Mouse (Mus musculus): Measurements from ENCODE around the gene Cacnb3. TPM values are rescaled to one million over a fixed set of nuclear protein-coding genes. Genes with fewer than 3 reads are reported as not detected.

Gene Cacnb3
- polyA plus RNA-seq (2012; rRNA removed; ENCODE audit: low replicate concordance), result 22.9 and 29.1 TPM in 2 replicates

DNA sequence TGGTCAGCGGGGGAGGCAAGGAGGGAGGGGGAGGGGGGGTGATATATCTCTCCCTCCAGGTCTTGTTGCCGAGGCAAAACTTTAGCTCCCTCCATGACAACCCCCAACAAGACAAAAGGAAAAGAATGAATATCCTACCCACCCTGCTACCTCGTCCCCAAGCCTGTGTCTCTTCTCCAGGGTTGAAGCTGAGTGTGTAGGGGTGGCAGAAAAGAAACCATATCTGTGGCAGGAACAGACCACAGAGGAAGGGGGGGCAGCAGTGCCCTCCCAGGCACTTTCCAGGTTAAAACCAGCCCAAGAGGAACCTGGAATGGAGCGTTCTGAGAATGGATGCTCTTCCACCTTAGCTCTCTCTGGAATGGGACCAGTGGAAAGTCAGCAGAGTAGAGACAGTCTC lies at the start of gene Cacnb3:
TSS of gene Cacnb3 (plus strand) at position 301 of the 400 bp plus-strand sequence.

DNA sequence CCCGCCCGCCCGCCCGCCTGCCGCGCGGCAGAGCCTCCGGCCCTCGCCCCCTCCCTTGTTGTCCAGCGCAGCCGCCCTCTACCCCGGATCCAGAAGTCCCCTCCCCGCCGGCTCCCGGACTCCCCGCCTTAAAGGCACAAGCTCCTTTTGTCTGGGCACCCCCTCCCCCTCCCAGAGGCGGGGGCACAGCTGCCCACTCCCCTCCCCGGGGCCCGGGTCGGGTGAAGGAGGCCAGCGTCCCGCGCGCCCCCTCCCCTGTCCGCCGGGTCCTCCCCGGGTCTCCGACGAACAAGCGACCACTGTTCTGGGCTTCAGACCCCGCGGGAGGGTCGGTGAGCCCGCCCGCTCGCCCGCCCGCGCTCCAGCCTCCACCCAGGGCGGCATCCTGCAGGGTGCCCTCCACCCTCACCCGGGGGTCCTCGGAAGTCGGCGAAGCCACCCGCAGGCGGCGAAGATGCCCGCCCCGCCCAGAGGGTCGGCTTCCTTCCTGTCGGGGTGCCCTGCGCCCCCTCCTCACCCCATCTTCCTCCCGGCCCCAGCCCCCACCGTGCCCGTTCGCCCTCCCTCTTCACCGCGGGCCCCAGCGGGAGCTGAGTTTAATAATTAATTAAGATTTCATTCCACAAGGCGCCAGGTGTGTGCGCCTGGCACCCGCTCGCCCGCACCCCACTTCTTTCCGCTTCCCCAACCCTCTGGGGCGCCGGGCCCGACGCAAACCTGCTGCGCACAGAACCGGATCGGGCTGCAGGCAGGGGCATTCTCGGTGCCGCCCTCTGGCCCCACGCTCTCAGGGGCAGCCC lies 21.1 kb upstream of the Cacnb3 start, which contains the start of gene Adcy6:
TSS of gene Adcy6 (minus strand) at position 746 of the 800 bp plus-strand sequence.

DNA sequence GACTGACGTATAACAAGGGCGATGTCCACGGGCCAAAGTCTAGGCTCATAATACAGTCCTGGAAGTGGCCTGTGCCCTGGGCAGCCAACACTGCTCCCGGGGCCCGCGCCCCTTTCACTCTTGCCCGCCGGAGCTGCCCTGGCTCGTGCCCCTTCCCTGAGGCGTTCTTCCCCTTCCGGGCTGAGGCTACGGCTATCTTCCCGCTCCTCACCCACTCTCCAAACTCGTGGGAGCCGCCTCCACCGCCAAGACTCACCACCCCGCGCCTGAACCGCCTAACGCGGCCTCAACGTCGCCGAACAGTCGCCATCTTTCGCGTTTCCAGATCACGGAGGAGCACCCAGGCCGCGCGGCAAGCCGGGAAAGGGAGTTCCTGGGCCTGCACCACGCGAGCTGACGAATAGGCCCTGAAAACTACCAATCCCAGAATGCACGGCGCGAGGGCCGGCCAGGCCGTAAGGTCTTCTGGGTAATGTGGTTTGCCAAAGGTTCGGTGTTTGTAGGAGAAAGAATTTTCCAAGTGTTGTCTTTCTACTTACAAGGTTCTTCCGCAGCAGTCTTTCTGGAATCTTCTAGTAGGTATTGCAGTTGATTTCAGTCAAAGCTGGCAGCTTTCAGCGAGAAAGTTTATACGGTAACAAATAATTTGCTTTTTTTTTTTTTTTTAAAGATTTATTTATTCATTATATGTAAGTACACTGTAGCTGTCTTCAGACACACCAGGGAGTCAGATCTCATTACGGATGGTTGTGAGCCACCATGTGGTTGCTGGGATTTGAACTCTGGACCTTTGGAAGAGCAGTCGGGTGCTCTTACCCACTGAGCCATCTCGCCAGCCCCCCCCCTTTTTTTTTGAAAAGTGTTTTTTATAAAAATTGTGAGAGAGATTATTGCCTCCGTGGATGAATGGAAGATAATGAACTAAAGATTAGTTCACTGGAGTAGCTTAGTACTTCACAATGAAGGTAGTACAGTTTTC lies 32.2 kb downstream of the Cacnb3 start, which contains the start of gene Ddx23:
TSS of gene Ddx23 (minus strand) at position 328 of the 979 bp plus-strand sequence.

GRCm38 (mm10) chr15:98676940-98677728 lies 46.5 kb downstream of the Cacnb3 start, which contains the start of gene Rnd1:
TSS of gene Rnd1 (minus strand) at chr15:98677461.

Other genes starting within 250 kb of the Cacnb3 start
- gene Olfr283, start 249.9 kb upstream of the Cacnb3 start, polyA plus RNA-seq (2012; rRNA removed; ENCODE audit: low replicate concordance), result not detected in 2 replicates
- not detected in 2 replicates for gene Olfr282, start 199.6 kb upstream of the Cacnb3 start, polyA plus RNA-seq (2012; rRNA removed; ENCODE audit: low replicate concordance)
- gene Olfr281, start 178.3 kb upstream of the Cacnb3 start, polyA plus RNA-seq (2012; rRNA removed; ENCODE audit: low replicate concordance), result not detected in 2 replicates
- not detected in 2 replicates for gene OR5BS1P, start 160.9 kb upstream of the Cacnb3 start, polyA plus RNA-seq (2012; rRNA removed; ENCODE audit: low replicate concordance)
- not detected in 2 replicates for gene Lalba, start 148.1 kb upstream of the Cacnb3 start, polyA plus RNA-seq (2012; rRNA removed; ENCODE audit: low replicate concordance)
- gene Olfr279, start 138.4 kb upstream of the Cacnb3 start, polyA plus RNA-seq (2012; rRNA removed; ENCODE audit: low replicate concordance), result not detected in 2 replicates
- gene Kansl2, start 96.6 kb upstream of the Cacnb3 start, polyA plus RNA-seq (2012; rRNA removed; ENCODE audit: low replicate concordance), result 14.6 and 20.2 TPM in 2 replicates
- gene Ccnt1, start 59.9 kb upstream of the Cacnb3 start, polyA plus RNA-seq (2012; rRNA removed; ENCODE audit: low replicate concordance), result 1.7 and 2.3 TPM in 2 replicates
- gene 4930415O20Rik, start 59.8 kb upstream of the Cacnb3 start, polyA plus RNA-seq (2012; rRNA removed; ENCODE audit: low replicate concordance), result 0.96 TPM in 1 of 2 replicates, not detected in the other
- gene Adcy6, start 20.8 kb upstream of the Cacnb3 start, polyA plus RNA-seq (2012; rRNA removed; ENCODE audit: low replicate concordance), result 46.5 and 77.2 TPM in 2 replicates
- 18.0 and 23.8 TPM in 2 replicates for gene Ddx23, start 32.1 kb downstream of the Cacnb3 start, polyA plus RNA-seq (2012; rRNA removed; ENCODE audit: low replicate concordance)
- 0.88 and 1.3 TPM in 2 replicates for gene Rnd1, start 46.6 kb downstream of the Cacnb3 start, polyA plus RNA-seq (2012; rRNA removed; ENCODE audit: low replicate concordance)
- gene Ccdc65, start 77.4 kb downstream of the Cacnb3 start, polyA plus RNA-seq (2012; rRNA removed; ENCODE audit: low replicate concordance), result 0.07 and 0.12 TPM in 2 replicates
- 18.0 and 30.8 TPM in 2 replicates for gene Fkbp11, start 97.4 kb downstream of the Cacnb3 start, polyA plus RNA-seq (2012; rRNA removed; ENCODE audit: low replicate concordance)
- gene Arf3, start 132.4 kb downstream of the Cacnb3 start, polyA plus RNA-seq (2012; rRNA removed; ENCODE audit: low replicate concordance), result 38.7 and 67.0 TPM in 2 replicates
- 0.17 and 0.19 TPM in 2 replicates for gene Wnt10b, start 147.3 kb downstream of the Cacnb3 start, polyA plus RNA-seq (2012; rRNA removed; ENCODE audit: low replicate concordance)
- not detected in 2 replicates for gene Wnt1, start 159.0 kb downstream of the Cacnb3 start, polyA plus RNA-seq (2012; rRNA removed; ENCODE audit: low replicate concordance)
- gene Ddn, start 178.7 kb downstream of the Cacnb3 start, polyA plus RNA-seq (2012; rRNA removed; ENCODE audit: low replicate concordance), result 0.09 TPM in 1 of 2 replicates, not detected in the other
- gene Prkag1, start 200.7 kb downstream of the Cacnb3 start, polyA plus RNA-seq (2012; rRNA removed; ENCODE audit: low replicate concordance), result 41.8 and 47.9 TPM in 2 replicates
- 18.7 and 19.0 TPM in 2 replicates for gene Kmt2d, start 240.4 kb downstream of the Cacnb3 start, polyA plus RNA-seq (2012; rRNA removed; ENCODE audit: low replicate concordance)